ENCODE assay signal across 28 mouse cellular contexts in the genomic region with DNA sequence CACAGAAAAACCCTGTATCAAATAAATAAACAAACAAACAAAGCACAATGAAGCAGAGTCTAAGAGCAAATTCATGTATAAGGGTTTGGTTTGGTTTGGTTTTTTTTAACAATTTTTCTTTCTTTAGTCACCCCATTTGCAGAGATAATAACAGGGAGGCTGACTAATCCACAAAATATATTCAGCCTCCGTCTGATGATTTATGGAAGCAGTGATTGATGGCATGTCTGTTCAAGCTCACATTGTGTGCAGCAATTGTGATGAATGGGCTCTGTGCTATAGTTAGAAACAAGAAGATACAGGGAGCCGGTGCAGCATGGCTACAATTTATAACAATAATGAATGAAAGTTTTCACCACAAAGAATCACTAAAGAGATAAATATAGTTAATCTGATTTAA. TPM values are rescaled to one million over a fixed set of nuclear protein-coding genes. Genes with fewer than 3 reads are reported as not detected.
"Had no signal": no experiment of that assay in that cellular context is flagged by ENCODE, and none has a peak within 500 bp of the region (broad histone marks: within the 10 kb centered on the region; RNA-seq: fewer than 3 reads in every experiment).

No protein-coding gene starts in this region.

- H3K9me3 ChIP-seq: liver, embryonic 13.5 days; neural tube, embryonic 13.5 days had no signal

- DNase-seq: kidney, postnatal 25 days; layer of hippocampus, adult 9-11 months; liver, embryonic 13.5 days; lung, adult 2 months; lung, postnatal 14 days; lung, postnatal 4 days; midbrain, embryonic 14.5 days; thymus, adult 18-20 months; thymus, postnatal 36 days had no signal

- H3K4me3 ChIP-seq: layer of hippocampus, adult 2 months; liver, embryonic 13.5 days; myocyte; neural tube, embryonic 13.5 days had no signal

- H3K4me2 ChIP-seq: liver, embryonic 13.5 days; midbrain, embryonic 11.5 days; neural tube, embryonic 13.5 days had no signal

- H3K4me1 ChIP-seq: liver, embryonic 13.5 days; neural tube, embryonic 13.5 days had no signal

- H3K27me3 ChIP-seq: liver, embryonic 13.5 days; neural tube, embryonic 13.5 days had no signal

- H3K27ac ChIP-seq: kidney, postnatal 0 days; layer of hippocampus, adult 2 months; liver, embryonic 13.5 days; neural tube, embryonic 13.5 days had no signal

- H3K36me3 ChIP-seq: liver, embryonic 13.5 days; neural tube, embryonic 13.5 days had no signal

- H3K9ac ChIP-seq: liver, embryonic 13.5 days; neural tube, embryonic 13.5 days had no signal

RNA-seq across cellular contexts. Expression of a gene that starts 29.4 kb away (rescaled TPM):
- total RNA-seq: layer of hippocampus, postnatal 25 days; left cerebral cortex, adult 18-20 months; left cerebral cortex, postnatal 36 days; megakaryocyte progenitor cell, adult 5-6 weeks; megakaryocyte-erythroid progenitor cell, adult 5-6 weeks; monocyte, adult 5-6 weeks; neutrophil, adult 5-6 weeks had no signal
- polyA plus RNA-seq: kidney, embryonic 14.5 days; kidney, postnatal 0 days; limb, embryonic 11.5 days; liver, embryonic 13.5 days; liver, embryonic 16.5 days; lung, embryonic 16.5 days; midbrain, embryonic 11.5 days; midbrain, embryonic 14.5 days; myocyte; neural tube, embryonic 13.5 days; small intestine, adult 2 months had no signal

RNA-seq across cellular contexts. Expression of a gene that starts 39.1 kb away (rescaled TPM):
- total RNA-seq: layer of hippocampus, adult 2 months; layer of hippocampus, postnatal 25 days; left cerebral cortex, adult 18-20 months; left cerebral cortex, postnatal 36 days; megakaryocyte progenitor cell, adult 5-6 weeks; megakaryocyte-erythroid progenitor cell, adult 5-6 weeks; monocyte, adult 5-6 weeks; neutrophil, adult 5-6 weeks had no signal
- polyA plus RNA-seq: kidney, embryonic 14.5 days; limb, embryonic 11.5 days; lung, embryonic 16.5 days; midbrain, embryonic 11.5 days; midbrain, embryonic 14.5 days; myocyte; neural tube, embryonic 13.5 days; testis, adult 2 months; urinary bladder, adult 2 months had no signal
